Mouse (Mus musculus) bone marrow macrophage, adult 2 months (primary cell): Measurements from ENCODE around the gene Trappc3l. TPM values are rescaled to one million over a fixed set of nuclear protein-coding genes. Genes with fewer than 3 reads are reported as not detected.

Experiments
- H3K27ac ChIP-seq: 2 replicates; pipeline ENCODE4 v1.5.1; 2012; ENCODE audit warnings: low read depth, low read length; ENCODE audit not compliant: insufficient read depth
- H3K4me1 ChIP-seq: 2 replicates; pipeline ENCODE4 v1.6.1; 2012; ENCODE audit warnings: low read length; ENCODE audit not compliant: control insufficient read depth, insufficient read depth
- H3K4me3 ChIP-seq: 2 replicates; pipeline ENCODE4 v1.5.1; 2012; ENCODE audit warnings: mild to moderate bottlenecking, low read length, moderate library complexity; ENCODE audit not compliant: insufficient read depth
- CTCF ChIP-seq: IDR thresholded peaks from 2 replicates; pipeline ENCODE4 v1.5.1; 2012; ENCODE audit warnings: low read depth, mild to moderate bottlenecking, low read length, moderate library complexity
- POLR2A ChIP-seq: IDR thresholded peaks from 2 replicates; pipeline ENCODE4 v1.6.1; 2012; ENCODE audit warnings: mild to moderate bottlenecking, low read depth, low read length, borderline replicate concordance
- polyA plus RNA-seq: library from polyadenylated mRNA; stranded (reverse); fragments of >200 nt; gene quantifications from 2 replicates; pipeline ENCODE4 v1.2.4, GENCODE M21; 2012; ENCODE audit not compliant: missing spikeins, insufficient read depth, insufficient read length

The Trappc3l gene
- polyA plus RNA-seq, 1 experiment = not detected

DNA sequence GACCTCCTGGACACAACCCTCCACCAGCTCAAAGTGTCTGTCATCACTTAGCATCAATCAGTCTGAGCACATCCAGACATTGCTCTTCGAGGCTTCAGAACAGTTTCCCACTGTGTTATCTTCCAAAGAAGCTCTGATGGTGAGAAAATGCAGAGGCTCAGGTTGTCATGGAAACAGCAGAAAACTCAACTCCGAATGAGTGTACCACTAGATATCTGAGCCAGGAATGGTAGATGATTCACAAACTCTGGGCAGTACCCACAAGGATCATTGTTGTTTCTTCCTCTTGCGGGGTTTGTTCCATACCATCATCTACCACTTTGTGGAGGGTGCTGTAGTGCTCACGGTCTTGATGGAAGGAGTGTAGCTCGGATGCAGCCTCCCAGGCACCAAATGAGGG lies 54.5 kb downstream of the Trappc3l start:
- TF ChIP-seq POLR2A (no peak), CTCF (no peak)
- Histone ChIP-seq H3K27ac (no peak overlapping the region), H3K4me3 (no peak overlapping the region), H3K4me1 (peaks cover 12% of the 10 kb centered on the region)

DNA sequence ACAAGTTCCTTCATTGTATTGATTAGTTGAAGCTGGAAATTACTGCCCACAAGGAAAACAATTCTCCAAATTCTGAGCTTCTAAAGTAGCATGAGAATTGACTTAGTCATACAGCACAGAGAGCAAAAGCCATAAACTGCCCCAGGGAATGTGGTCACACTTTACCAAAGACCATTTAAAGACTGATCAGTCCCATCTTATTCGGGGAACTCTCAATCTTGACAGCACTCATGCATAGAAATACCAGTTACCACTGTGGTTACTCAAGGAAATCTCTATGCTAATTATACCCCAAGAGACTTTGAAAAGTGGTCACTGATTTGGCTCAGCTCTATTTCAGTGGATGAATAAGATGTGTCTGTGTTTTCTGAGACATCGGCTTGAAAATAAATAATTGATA lies 57.8 kb downstream of the Trappc3l start:
- Histone ChIP-seq H3K4me3 (no peak overlapping the region), H3K4me1 (peaks cover 9% of the 10 kb centered on the region), H3K27ac (no peak overlapping the region)
- TF ChIP-seq POLR2A (no peak), CTCF (no peak)

DNA sequence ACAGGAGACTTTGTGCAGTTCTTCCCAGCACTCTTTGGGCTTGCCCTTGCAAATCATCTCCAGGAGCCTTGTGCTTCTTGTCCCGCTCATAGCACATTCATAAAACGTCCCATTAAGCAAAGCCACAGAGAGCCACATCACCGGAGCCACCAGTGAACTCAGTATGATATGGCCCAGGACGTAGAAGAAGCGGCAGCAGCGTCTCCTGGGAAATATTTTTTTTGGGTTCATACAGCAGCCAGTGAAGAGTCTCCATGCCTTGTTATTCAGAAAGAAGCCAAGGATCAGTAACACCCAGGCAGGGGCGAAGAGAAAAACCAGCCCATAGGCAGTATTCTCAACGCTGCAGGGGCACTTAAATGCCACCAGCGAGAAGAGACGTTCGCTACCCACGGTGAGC lies 58.6 kb downstream of the Trappc3l start:
- Histone ChIP-seq H3K4me3 (peak overlapping the region; percentile 27; the same call in 1 of the 2 replicates), H3K4me1 (peaks cover 9% of the 10 kb centered on the region), H3K27ac (no peak overlapping the region)
- TF ChIP-seq CTCF = no peak
- no peak for TF ChIP-seq POLR2A

DNA sequence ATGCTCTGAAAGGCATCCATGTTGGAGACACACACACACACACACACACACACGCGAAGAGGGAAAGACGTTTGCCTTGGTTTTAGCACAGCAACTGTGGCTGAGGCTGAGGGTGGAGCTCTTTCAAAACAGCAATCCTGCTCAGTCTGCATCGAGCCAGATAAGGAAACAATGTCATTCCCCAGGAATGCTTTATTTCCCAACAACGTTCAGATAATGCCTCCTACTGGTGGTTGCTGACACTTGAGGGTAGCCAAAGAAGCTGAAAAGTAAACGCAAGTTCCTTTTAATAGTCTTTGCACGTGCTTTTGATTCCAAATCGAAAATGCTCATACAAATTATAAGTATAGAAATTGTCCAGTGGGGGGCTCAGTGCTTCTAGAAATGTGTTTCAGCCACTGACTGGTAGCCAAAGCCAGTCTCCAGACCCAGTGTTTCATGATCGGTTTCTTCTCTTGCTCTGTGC lies 59.1 kb downstream of the Trappc3l start, which contains the start of gene Calhm5:
Gene Calhm5 (minus strand): TSS at position 102 of the 466 bp plus-strand sequence.
- no peak within 1 kb of the TSS for H3K27ac ChIP-seq
- peaks cover 9% of the 10 kb centered on the region for H3K4me1 ChIP-seq
- TF ChIP-seq POLR2A = no peak
- TF ChIP-seq CTCF = no peak
- H3K4me3 ChIP-seq = peak within 1 kb of the TSS; percentile 27; the same call in 1 of the 2 replicates

DNA sequence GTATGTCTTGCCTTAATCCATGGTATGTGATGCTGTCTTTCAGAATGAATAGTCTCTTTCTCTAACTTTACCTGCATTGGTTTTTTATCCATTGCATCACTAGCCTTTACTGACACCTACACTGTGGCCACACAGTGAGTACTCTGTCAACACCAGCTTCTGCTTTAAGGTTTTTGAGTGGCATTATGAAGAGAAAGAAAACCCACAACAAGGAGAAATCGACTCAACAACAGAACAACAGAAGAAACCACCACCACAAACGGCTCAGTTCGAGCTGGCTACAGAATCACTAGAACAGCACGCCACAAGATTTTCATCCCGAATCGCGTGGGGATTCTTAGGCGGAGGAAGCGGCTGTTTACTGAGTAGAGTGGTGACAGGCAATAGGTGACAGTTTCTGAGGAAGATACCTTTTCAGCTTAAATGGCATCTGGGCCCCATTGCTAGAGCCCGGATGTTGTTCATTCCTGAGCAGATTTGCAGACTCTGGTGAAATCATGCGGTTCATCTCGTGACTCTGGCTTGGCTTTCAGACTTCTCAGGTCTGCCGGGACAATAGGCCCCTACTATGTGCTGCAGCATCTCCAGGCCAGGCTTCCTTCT lies 73.6 kb downstream of the Trappc3l start:
- Histone ChIP-seq H3K27ac (no peak overlapping the region), H3K4me3 (no peak overlapping the region)
- TF ChIP-seq POLR2A (no peak), CTCF (no peak)

DNA sequence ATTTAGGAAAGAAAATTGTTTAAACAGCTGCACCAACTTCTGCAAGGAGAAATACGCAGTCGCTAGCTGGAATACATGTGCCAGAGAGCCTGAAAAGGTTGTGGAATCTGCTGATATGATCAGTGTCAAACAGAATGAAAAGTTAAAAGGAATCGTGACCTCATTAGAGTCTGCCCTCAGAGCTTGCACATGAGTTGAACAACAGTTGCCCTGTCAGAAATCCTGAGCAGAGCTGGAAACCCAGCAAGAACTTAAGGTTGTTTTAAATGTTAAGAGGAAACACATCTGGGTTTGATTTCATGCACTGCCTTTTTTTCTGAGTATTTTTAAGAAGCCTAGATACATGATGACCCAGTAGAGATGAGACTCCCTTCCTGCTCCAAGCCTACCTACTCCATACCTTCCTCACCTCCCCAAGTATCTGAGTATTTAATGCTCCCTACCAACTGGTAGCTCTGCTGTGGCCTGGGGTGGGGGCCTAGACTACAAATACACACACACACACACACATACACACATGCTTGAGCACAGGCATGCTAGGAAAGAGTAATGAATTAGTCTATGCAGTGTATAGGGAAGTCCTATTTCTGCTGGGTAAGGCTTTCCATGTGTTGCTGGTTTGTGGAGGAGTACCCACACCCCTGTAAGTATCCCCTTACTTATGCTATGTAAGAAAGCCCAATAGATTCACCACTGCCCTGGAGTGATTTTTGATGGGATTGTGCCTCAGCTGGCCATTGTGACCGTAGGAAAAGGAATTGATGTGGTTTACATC lies 74.8 kb downstream of the Trappc3l start:
- Histone ChIP-seq H3K4me3 (no peak overlapping the region), H3K27ac (no peak overlapping the region), H3K4me1 (peaks cover 14% of the 10 kb centered on the region)
- TF ChIP-seq POLR2A (no peak), CTCF (no peak)

More for the DNA sequence above, 73.6 kb downstream of the Trappc3l start:
- H3K4me1 ChIP-seq = peaks cover 16% of the 10 kb centered on the region

DNA sequence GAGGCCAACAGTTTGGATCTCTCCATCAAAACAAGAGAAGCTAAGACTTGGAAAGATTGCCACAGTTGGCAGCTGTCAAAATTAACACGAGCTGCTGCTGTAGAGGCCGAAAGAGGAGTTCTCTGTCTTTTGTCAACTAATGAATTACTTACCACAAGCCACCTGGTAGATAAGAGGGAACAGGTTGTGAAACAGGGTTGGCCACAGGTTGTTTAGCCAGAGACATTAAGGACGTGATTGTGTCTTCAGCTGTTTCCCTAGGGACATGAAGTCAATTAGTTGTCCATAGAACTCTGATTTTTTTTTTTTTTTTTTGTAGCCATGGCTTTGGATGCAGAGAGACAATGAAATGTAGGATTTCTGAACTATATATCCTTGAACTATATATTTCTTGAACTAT lies 79.7 kb downstream of the Trappc3l start:
- peaks cover 14% of the 10 kb centered on the region for H3K4me1 ChIP-seq
- no peak overlapping the region for H3K4me3 ChIP-seq
- H3K27ac ChIP-seq = no peak overlapping the region
- TF ChIP-seq POLR2A = no peak
- no peak for TF ChIP-seq CTCF

DNA sequence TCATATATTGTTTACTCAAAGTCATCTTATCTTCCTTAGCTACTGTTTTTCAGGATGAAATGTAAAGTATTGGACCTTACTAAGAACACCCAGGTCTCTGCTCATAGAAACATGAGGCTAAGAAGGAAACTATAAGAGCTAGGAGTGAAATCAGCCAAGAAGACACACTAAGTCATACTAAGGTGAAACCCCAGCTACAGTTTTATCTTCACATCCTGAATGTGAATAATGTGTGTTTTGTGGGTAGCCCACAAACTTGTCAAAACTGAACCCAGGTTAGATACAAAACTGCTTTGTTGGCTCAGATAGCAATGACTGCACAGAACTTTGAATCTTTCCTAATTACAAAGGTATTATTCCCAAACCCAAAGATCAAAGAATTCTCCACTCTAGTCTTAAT lies 80.4 kb downstream of the Trappc3l start:
- Histone ChIP-seq H3K27ac (no peak overlapping the region), H3K4me1 (peaks cover 8% of the 10 kb centered on the region), H3K4me3 (no peak overlapping the region)
- TF ChIP-seq CTCF (no peak), POLR2A (no peak)

DNA sequence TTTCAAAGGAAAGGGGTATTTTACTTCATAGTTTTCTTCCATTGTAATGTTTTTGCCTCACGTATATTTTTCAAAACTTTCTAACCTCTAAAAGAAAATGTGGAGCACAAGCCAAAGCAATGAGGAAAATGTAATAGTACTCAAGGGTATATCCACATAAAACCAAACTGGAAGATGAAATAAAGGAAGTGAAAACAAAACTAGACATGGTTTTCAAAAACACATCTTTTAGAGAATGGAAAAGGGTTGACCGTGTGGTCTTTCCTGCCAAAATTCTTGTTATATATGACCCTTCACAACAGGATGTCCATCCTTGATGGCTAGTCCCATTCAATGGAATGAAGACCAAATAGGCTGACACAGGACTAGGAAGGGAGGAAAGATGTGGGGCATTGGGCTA lies 81.0 kb downstream of the Trappc3l start:
- H3K4me1 ChIP-seq = peaks cover 4% of the 10 kb centered on the region
- TF ChIP-seq POLR2A = no peak
- no peak for TF ChIP-seq CTCF
- H3K4me3 ChIP-seq = no peak overlapping the region
- no peak overlapping the region for H3K27ac ChIP-seq
